Mouse (Mus musculus) intestine, postnatal 0 days (tissue): ENCODE data around the gene Med16. TPM values are rescaled to one million over a fixed set of nuclear protein-coding genes. Genes with fewer than 3 reads are reported as not detected.
A peak's percentile ranks its signal among the peaks of the same experiment; 100 is the strongest.
"Not testable (repeated sequence)": the region's sequence is repeated elsewhere in the genome, so short reads cannot be mapped to it uniquely, and the experiment has no call there.

ENCODE experiments used
- ATAC-seq: fragments of 200-750 bp; cut with Nextera tagmentation; 2 replicates; pipeline ENCODE4 v1.8.0; 2017; ENCODE audit warnings: mild to moderate bottlenecking, moderate TSS enrichment, moderate library complexity
- H3K27ac ChIP-seq: fragments of 300-500 bp; sonication (generic); 2 replicates; pipeline ENCODE4 v1.5.1; 2014; ENCODE audit warnings: mild to moderate bottlenecking, low read depth, low read length, moderate library complexity
- H3K27me3 ChIP-seq: fragments of 300-500 bp; sonication (generic); replicated peaks from 2 replicates; pipeline ENCODE4 v1.6.1; 2014; ENCODE audit warnings: low read length, mixed read lengths; ENCODE audit not compliant: control insufficient read depth, insufficient read depth
- H3K36me3 ChIP-seq: fragments of 300-500 bp; sonication (generic); 2 replicates; pipeline ENCODE4 v1.6.1; 2014; ENCODE audit warnings: mild to moderate bottlenecking, moderate library complexity; ENCODE audit not compliant: control insufficient read depth, insufficient read depth
- H3K4me1 ChIP-seq: fragments of 300-500 bp; sonication (generic); replicated peaks from 2 replicates; pipeline ENCODE4 v1.6.1; 2014; ENCODE audit warnings: antibody characterized with exemption, low read length, mixed read lengths; ENCODE audit not compliant: control insufficient read depth, insufficient read depth
- H3K4me2 ChIP-seq: fragments of 300-500 bp; sonication (generic); replicated peaks from 2 replicates; pipeline ENCODE4 v1.6.1; 2014; ENCODE audit warnings: low read depth, mild to moderate bottlenecking, moderate library complexity
- H3K4me3 ChIP-seq: fragments of 300-500 bp; sonication (generic); 2 replicates; pipeline ENCODE4 v1.5.1; 2014; ENCODE audit warnings: low read depth, low read length
- H3K9ac ChIP-seq: fragments of 300-500 bp; sonication (generic); 2 replicates; pipeline ENCODE4 v1.6.1; 2014; ENCODE audit warnings: mild to moderate bottlenecking, low read depth, low read length
- H3K9me3 ChIP-seq: fragments of 300-500 bp; sonication (generic); 2 replicates; pipeline ENCODE4 v1.6.1; 2016; ENCODE audit warnings: mixed run types; ENCODE audit not compliant: control insufficient read depth
- CTCF ChIP-seq: sonication (generic); IDR thresholded peaks from 2 replicates; pipeline ENCODE4 v1.5.1; 2016; ENCODE audit warnings: low read depth, mild to moderate bottlenecking, control low read depth, antibody characterized with exemption, moderate library complexity
- WGBS: fragments of 180-500 bp; shearing (Covaris S2); extraction: QIAGEN DNeasy Blood & Tissue Kit; methylation state at CpG from one replicate; pipeline ENCODE4 v1.1.7; 2014; 5-methylcytosine and 5-hydroxymethylcytosine counted together
- polyA plus RNA-seq: library from polyadenylated mRNA; unstranded; fragments of >200 nt; fragmentation: Nextera tagmentation; extraction: Ambion mirVana; gene quantifications from 2 replicates; pipeline ENCODE4 v1.2.1, GENCODE M21; 2015

Med16 gene
- polyA plus RNA-seq, 1 experiment from 2014 or later, result 17.8 TPM

GRCm38 (mm10) chr10:79900951-79901410, 7.7 kb downstream of the Med16 start:
- H3K4me2 ChIP-seq, result no peak overlapping the region
- no peaks in the 10 kb centered on the region for H3K9me3 ChIP-seq
- 69% methylated on average over 2 of the region's 2 CpGs for WGBS
- no peak overlapping the region; the same call in 1 of the 2 replicates for H3K27ac ChIP-seq
- peak; percentile 55 for TF ChIP-seq CTCF
- no peaks in the 10 kb centered on the region for H3K27me3 ChIP-seq
- H3K4me3 ChIP-seq, result no peak overlapping the region
- ATAC-seq, result no peak
- no peak overlapping the region for H3K9ac ChIP-seq
- peaks cover 54% of the 10 kb centered on the region for H3K36me3 ChIP-seq
- no peaks in the 10 kb centered on the region for H3K4me1 ChIP-seq

DNA sequence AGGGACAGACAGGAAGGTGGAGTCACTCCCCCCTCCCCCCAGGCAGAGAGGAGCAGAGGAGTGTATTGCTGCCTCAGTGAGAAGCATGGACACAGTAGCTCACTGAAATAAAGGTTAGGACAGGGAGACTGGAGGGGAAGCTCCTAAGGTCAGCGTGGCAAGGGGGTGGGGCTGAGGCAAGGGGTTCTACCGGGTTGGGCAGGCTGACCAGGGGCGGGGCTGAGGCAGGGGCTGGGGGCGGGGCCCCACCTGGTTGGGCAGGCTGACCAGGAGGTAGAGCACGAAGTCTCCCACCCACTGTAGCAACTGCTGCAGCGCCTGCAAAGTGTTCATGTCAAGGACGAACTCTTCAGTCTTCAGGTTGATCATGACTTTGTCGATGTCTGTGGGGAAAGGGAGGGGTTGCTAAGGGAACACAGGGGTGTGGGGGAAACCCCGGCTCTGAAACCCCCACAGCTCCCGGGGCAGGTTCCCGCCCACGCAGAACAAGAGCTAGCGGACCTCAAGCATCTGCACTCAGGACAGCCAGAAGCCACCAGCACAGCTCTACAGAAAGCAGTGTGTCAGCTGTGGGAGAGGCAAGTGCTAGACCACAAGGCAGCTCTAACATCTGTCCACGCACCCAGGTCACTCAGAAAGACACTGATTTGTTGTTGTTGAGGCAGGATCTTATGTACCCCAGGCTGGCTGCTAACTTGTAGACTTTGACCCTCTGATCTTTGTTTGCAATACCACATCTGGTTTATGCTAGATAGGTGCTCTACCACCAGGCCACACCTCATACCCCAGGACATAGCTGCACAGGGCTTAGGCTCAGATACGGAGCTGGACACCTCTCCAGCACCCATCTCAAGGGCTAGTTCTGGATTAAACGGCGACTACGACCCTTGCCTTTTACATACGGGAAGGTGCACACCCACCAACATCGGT, 11.1 kb downstream of the Med16 start:
- Histone ChIP-seq H3K4me3 (no peak overlapping the region), H3K4me1 (no peaks in the 10 kb centered on the region), H3K27me3 (no peaks in the 10 kb centered on the region), H3K4me2 (no peak overlapping the region), H3K9ac (no peak overlapping the region), H3K27ac (no peak overlapping the region), H3K36me3 (peaks cover 39% of the 10 kb centered on the region; the same call in 1 of the 2 replicates), H3K9me3 (no peaks in the 10 kb centered on the region)
- peak; percentile 55 for ATAC-seq
- WGBS, result 41% methylated on average over 20 of the region's 20 CpGs
- no peak for TF ChIP-seq CTCF

DNA sequence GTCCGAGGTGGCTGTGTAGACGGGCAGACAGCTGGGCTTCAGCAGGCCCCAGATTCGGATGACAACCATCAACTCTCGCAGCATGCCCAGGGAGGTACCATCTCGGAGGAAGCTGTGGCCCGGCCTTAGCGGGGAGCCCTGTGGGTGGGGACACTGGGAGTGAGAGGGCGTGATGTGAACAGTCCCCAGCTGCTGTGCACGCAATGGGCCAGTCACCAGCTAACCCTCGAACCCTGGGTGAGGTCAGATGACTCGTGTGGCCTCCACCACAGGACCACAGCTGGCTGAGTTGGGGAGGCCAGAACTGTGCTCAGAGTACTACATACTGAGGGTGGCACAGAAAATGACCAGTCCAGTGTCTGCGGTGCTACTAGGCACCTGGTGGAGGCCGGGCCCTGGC, 11.9 kb downstream of the Med16 start:
- H3K9me3 ChIP-seq, result no peaks in the 10 kb centered on the region
- H3K4me1 ChIP-seq, result no peaks in the 10 kb centered on the region
- peaks cover 39% of the 10 kb centered on the region; the same call in 1 of the 2 replicates for H3K36me3 ChIP-seq
- no peak overlapping the region for H3K9ac ChIP-seq
- H3K4me2 ChIP-seq, result no peak overlapping the region
- ATAC-seq, result 0 out of 2 replicates have a peak, but pooled peaks have one; percentile 7
- TF ChIP-seq CTCF, result no peak
- no peak overlapping the region for H3K4me3 ChIP-seq
- no peaks in the 10 kb centered on the region for H3K27me3 ChIP-seq
- H3K27ac ChIP-seq, result no peak overlapping the region
- 86% methylated on average over 13 of the region's 13 CpGs for WGBS

DNA sequence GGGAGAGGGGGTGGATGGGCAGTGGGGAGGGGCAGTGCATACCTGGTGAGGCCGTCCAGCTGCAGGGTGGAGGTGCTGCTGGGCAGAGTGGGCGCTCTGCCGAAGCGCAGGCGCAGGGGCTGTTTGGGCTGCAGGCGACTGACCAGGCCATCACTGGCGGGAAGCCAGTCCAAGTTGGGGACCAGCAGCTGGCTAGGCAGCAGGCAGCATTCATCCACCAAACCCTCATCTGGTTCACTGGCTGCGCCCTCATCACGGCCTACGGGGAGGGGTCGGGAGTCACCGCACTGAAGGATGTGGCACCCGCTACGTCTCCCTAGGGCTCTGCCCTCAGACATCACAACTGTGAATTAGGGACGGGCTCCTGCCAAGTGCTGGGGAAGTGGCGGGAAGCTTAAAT, 12.4 kb downstream of the Med16 start:
- Histone ChIP-seq H3K9me3 (no peaks in the 10 kb centered on the region), H3K27ac (no peak overlapping the region), H3K4me1 (no peaks in the 10 kb centered on the region), H3K9ac (no peak overlapping the region), H3K36me3 (peaks cover 39% of the 10 kb centered on the region; the same call in 1 of the 2 replicates), H3K4me3 (no peak overlapping the region), H3K27me3 (no peaks in the 10 kb centered on the region), H3K4me2 (no peak overlapping the region)
- TF ChIP-seq CTCF, result no peak
- WGBS, result 91% methylated on average over 16 of the region's 16 CpGs
- no peak for ATAC-seq

- not testable (repeated sequence) for H3K27ac ChIP-seq, H3K4me3 ChIP-seq, H3K9ac ChIP-seq, H3K4me1 ChIP-seq, H3K27me3 ChIP-seq, H3K9me3 ChIP-seq, H3K4me2 ChIP-seq
- 43% methylated on average over 22 of the region's 22 CpGs for WGBS
- H3K36me3 ChIP-seq, result peaks cover 19% of the 10 kb centered on the region; the same call in 1 of the 2 replicates
- peak; percentile 86 for TF ChIP-seq CTCF
- peak; percentile 45 for ATAC-seq
Measured at GRCm38 (mm10) chr10:79892451-79893118, 16.1 kb downstream of the Med16 start.

- H3K27me3 ChIP-seq, result no peaks in the 10 kb centered on the region
- H3K4me3 ChIP-seq, result no peak within 1 kb of the TSS
- H3K27ac ChIP-seq, result no peak within 1 kb of the TSS
- H3K9ac ChIP-seq, result no peak within 1 kb of the TSS
- no peak within 1 kb of the TSS for H3K4me2 ChIP-seq
- ATAC-seq, result no peak
- WGBS, result 45% methylated on average over 5 of the region's 5 CpGs
- H3K9me3 ChIP-seq, result no peaks in the 10 kb centered on the region
- peaks cover 3% of the 10 kb centered on the region; the same call in 1 of the 2 replicates for H3K36me3 ChIP-seq
- no peak for TF ChIP-seq CTCF
- no peaks in the 10 kb centered on the region for H3K4me1 ChIP-seq
Measured at GRCm38 (mm10) chr10:79890670-79891069, 18.1 kb downstream of the Med16 start, which contains the start of gene Cfd. TSS of gene Cfd (plus strand) at chr10:79890853.
